Mouse (Mus musculus): ENCODE results near the gene AI481877.

AI481877 gene

GRCm38 (mm10) chr4:59034918-59035785, 103.6 kb downstream of the AI481877 start, which contains the start of gene Gng10:
TSS of gene Gng10 (plus strand) at chr4:59035088.
- DNase-seq (ENCODE audit: low read depth, low spot score): peak; percentile 22

GRCm38 (mm10) chr4:59034325-59034917, 104.4 kb downstream of the AI481877 start:
- DNase-seq (ENCODE audit: low read depth, low spot score): no peak

- DNase-seq (ENCODE audit: low read depth, low spot score): no peak
Observed at GRCm38 (mm10) chr4:59016922-59017321, 121.9 kb downstream of the AI481877 start.

GRCm38 (mm10) chr4:59015181-59015580, 123.6 kb downstream of the AI481877 start:
- DNase-seq (ENCODE audit: low read depth, low spot score): no peak

GRCm38 (mm10) chr4:59011446-59011845, 127.3 kb downstream of the AI481877 start:
- DNase-seq (ENCODE audit: low read depth, low spot score): no peak

GRCm38 (mm10) chr4:59009696-59010095, 129.1 kb downstream of the AI481877 start:
- no peak for DNase-seq (ENCODE audit: low read depth, low spot score)

- no peak for DNase-seq (ENCODE audit: low read depth, low spot score)
Observed at GRCm38 (mm10) chr4:59009186-59009585, 129.6 kb downstream of the AI481877 start.

GRCm38 (mm10) chr4:59007974-59008373, 130.8 kb downstream of the AI481877 start:
- no peak for DNase-seq (ENCODE audit: low read depth, low spot score)

- no peak for DNase-seq (ENCODE audit: low read depth, low spot score)
Observed at GRCm38 (mm10) chr4:59007016-59007415, 131.8 kb downstream of the AI481877 start.

GRCm38 (mm10) chr4:59006211-59006610, 132.6 kb downstream of the AI481877 start:
- no peak for DNase-seq (ENCODE audit: low read depth, low spot score)

- no peak for DNase-seq (ENCODE audit: low read depth, low spot score)
Observed at GRCm38 (mm10) chr4:59003806-59004200, 135.0 kb downstream of the AI481877 start.

GRCm38 (mm10) chr4:59002948-59003805, 135.6 kb downstream of the AI481877 start, which contains the start of gene Gm20503:
TSS of gene Gm20503 (plus strand) at chr4:59003210.
- DNase-seq (ENCODE audit: low read depth, low spot score): peak; percentile 83

GRCm38 (mm10) chr4:59000614-59001013, 138.2 kb downstream of the AI481877 start:
- no peak for DNase-seq (ENCODE audit: low read depth, low spot score)

- peak; percentile 56 for DNase-seq (ENCODE audit: low read depth, low spot score)
Observed at GRCm38 (mm10) chr4:58999686-59000085, 139.1 kb downstream of the AI481877 start.

GRCm38 (mm10) chr4:58998688-58999087, 140.1 kb downstream of the AI481877 start:
- no peak for DNase-seq (ENCODE audit: low read depth, low spot score)

- no peak for DNase-seq (ENCODE audit: low read depth, low spot score)
Observed at GRCm38 (mm10) chr4:58997081-58997480, 141.7 kb downstream of the AI481877 start.

- no peak for DNase-seq (ENCODE audit: low read depth, low spot score)
Observed at GRCm38 (mm10) chr4:58995251-58995693, 143.5 kb downstream of the AI481877 start.

- DNase-seq (ENCODE audit: low read depth, low spot score): no peak
Observed at GRCm38 (mm10) chr4:58994762-58995161, 144.0 kb downstream of the AI481877 start, which contains the start of gene Dnajc25. TSS of gene Dnajc25 (plus strand) at chr4:58995062.

All from c-Kit-negative CD71-positive TER-119-positive erythroid progenitor cells, embryonic 14.5 days (primary cell).